Mouse (Mus musculus): ENCODE measurements around the gene Agtr1a. TPM values are rescaled to one million over a fixed set of nuclear protein-coding genes. Genes with fewer than 3 reads are reported as not detected.

The Agtr1a gene
- polyA plus RNA-seq, 1 experiment from 2014 or later = 1.4 TPM

- Histone ChIP-seq H3K27ac (ENCODE audit: low read depth, low read length) (no peak overlapping the region), H3K4me1 (replicated peaks; ENCODE audit: control insufficient read depth, insufficient read depth, low read length) (no peaks in the 10 kb centered on the region), H3K36me3 (ENCODE audit: control insufficient read depth, insufficient read depth, low read length) (no peaks in the 10 kb centered on the region), H3K27me3 (ENCODE audit: control insufficient read depth, insufficient read depth, low read length) (no peaks in the 10 kb centered on the region), H3K4me3 (ENCODE audit: low read depth, low read length) (no peak overlapping the region), H3K9me3 (ENCODE audit: control insufficient read depth, low read length) (no peaks in the 10 kb centered on the region), H3K9ac (ENCODE audit: low read depth, low read length) (no peak overlapping the region), H3K4me2 (replicated peaks; ENCODE audit: low read depth, low read length) (no peak overlapping the region)
- DNase-seq (ENCODE audit: low spot score) (no peak), ATAC-seq (ENCODE audit: low FRiP score) (no peak)
- whole genome bisulfite sequencing = 90% methylated on average over 1 of the region's 1 CpGs
Observed at GRCm38 (mm10) chr13:30427436-30427835, 91.2 kb downstream of the Agtr1a start.

Other genes starting within 250 kb of the Agtr1a start
- 6.4 and 7.4 TPM in 2 replicates for gene Mboat1, start 200.0 kb upstream of the Agtr1a start, polyA plus RNA-seq (2014; fragmentation: Nextera tagmentation; extraction: Ambion mirVana)
- 255 and 270 TPM in 2 replicates for gene Uqcrfs1, start 208.9 kb downstream of the Agtr1a start, polyA plus RNA-seq (2014; fragmentation: Nextera tagmentation; extraction: Ambion mirVana)

Measured in hindbrain, embryonic 11.5 days (tissue).